Mouse (Mus musculus) stomach, embryonic 14.5 days (tissue): ENCODE measurements around the gene Fat3. TPM values are rescaled to one million over a fixed set of nuclear protein-coding genes. Genes with fewer than 3 reads are reported as not detected.

Experiments
- ATAC-seq: fragments of 200-750 bp; cut with Nextera tagmentation; 2 replicates; pipeline ENCODE4 v1.8.0; 2017; ENCODE audit warnings: low read depth, moderate TSS enrichment; ENCODE audit not compliant: insufficient number of reproducible peaks, insufficient read depth, low FRiP score
- H3K27ac ChIP-seq: fragments of 300-500 bp; sonication (generic); 2 replicates; pipeline ENCODE4 v1.5.1; 2014; ENCODE audit warnings: mild to moderate bottlenecking, low read length, moderate library complexity, mixed read lengths
- H3K27me3 ChIP-seq: fragments of 300-500 bp; sonication (generic); 2 replicates; pipeline ENCODE4 v1.6.1; 2014; ENCODE audit warnings: low read length, control low read depth, mixed read lengths; ENCODE audit not compliant: control insufficient read depth, insufficient read depth
- H3K36me3 ChIP-seq: fragments of 300-500 bp; sonication (generic); 2 replicates; pipeline ENCODE4 v1.6.1; 2014; ENCODE audit warnings: mild to moderate bottlenecking, control low read depth, low read length, moderate library complexity, mixed read lengths; ENCODE audit not compliant: control insufficient read depth, insufficient read depth
- H3K4me1 ChIP-seq: fragments of 300-500 bp; sonication (generic); 2 replicates; pipeline ENCODE4 v1.6.1; 2014; ENCODE audit warnings: low read length, control low read depth, mixed read lengths; ENCODE audit not compliant: control insufficient read depth, insufficient read depth
- H3K4me2 ChIP-seq: fragments of 300-500 bp; sonication (generic); replicated peaks from 2 replicates; pipeline ENCODE4 v1.6.1; 2014; ENCODE audit warnings: low read depth, low read length, control low read depth
- H3K4me3 ChIP-seq: fragments of 300-500 bp; sonication (generic); 2 replicates; pipeline ENCODE4 v1.5.1; 2014; ENCODE audit warnings: low read depth, low read length, control low read depth
- H3K9ac ChIP-seq: fragments of 300-500 bp; sonication (generic); replicated peaks from 2 replicates; pipeline ENCODE4 v1.6.1; 2014; ENCODE audit warnings: low read depth, mild to moderate bottlenecking, control low read depth, low read length, moderate library complexity, mixed read lengths
- H3K9me3 ChIP-seq: fragments of 300-500 bp; sonication (generic); 2 replicates; pipeline ENCODE4 v1.6.1; 2016; ENCODE audit warnings: low read depth, low read length, control low read depth; ENCODE audit not compliant: control insufficient read depth
- WGBS: fragments of 180-500 bp; shearing (Covaris S2); extraction: QIAGEN DNeasy Blood & Tissue Kit; methylation state at CpG from one replicate; pipeline ENCODE4 v1.1.7; 2014; 5-methylcytosine and 5-hydroxymethylcytosine counted together
- polyA plus RNA-seq: library from polyadenylated mRNA; unstranded; fragments of >200 nt; fragmentation: Nextera tagmentation; extraction: Ambion mirVana; gene quantifications from 2 replicates; pipeline ENCODE4 v1.2.1, GENCODE M21; 2014

Gene Fat3
- polyA plus RNA-seq, 1 experiment from 2014 or later = 3.2 TPM

DNA sequence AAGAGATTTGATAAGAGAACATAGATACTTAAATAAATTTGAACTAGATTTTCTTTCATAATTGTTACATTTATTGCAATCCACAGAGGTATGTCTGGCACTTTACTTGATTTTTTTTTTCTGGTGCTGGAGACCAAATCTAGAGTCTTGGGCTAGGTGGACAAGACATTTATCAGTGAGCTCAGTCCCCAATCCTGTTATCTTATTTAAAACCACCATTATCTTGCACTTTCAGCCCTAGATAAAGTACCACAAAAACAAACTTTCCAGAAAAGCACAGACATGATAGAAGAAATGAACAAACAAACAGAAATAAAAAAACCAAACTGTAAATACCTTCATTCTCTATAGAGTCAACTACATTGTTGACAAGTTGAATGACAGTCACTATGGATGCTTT is 584.5 kb downstream of the Fat3 start:
- H3K4me3 ChIP-seq = no peak overlapping the region
- H3K4me2 ChIP-seq = no peak overlapping the region
- no peak overlapping the region for H3K27ac ChIP-seq
- no peaks in the 10 kb centered on the region for H3K36me3 ChIP-seq
- no peaks in the 10 kb centered on the region for H3K9me3 ChIP-seq
- ATAC-seq = no peak
- no peaks in the 10 kb centered on the region for H3K4me1 ChIP-seq
- no peak overlapping the region for H3K9ac ChIP-seq
- H3K27me3 ChIP-seq = no peaks in the 10 kb centered on the region

GRCm38 (mm10) chr9:15912735-15913134 is 588.4 kb downstream of the Fat3 start:
- Histone ChIP-seq H3K27me3 (no peaks in the 10 kb centered on the region), H3K4me1 (no peaks in the 10 kb centered on the region), H3K27ac (no peak overlapping the region), H3K9ac (no peak overlapping the region), H3K9me3 (no peaks in the 10 kb centered on the region), H3K4me3 (no peak overlapping the region), H3K4me2 (no peak overlapping the region), H3K36me3 (no peaks in the 10 kb centered on the region)
- ATAC-seq = no peak
- WGBS = 67% methylated on average over 1 of the region's 1 CpGs

DNA sequence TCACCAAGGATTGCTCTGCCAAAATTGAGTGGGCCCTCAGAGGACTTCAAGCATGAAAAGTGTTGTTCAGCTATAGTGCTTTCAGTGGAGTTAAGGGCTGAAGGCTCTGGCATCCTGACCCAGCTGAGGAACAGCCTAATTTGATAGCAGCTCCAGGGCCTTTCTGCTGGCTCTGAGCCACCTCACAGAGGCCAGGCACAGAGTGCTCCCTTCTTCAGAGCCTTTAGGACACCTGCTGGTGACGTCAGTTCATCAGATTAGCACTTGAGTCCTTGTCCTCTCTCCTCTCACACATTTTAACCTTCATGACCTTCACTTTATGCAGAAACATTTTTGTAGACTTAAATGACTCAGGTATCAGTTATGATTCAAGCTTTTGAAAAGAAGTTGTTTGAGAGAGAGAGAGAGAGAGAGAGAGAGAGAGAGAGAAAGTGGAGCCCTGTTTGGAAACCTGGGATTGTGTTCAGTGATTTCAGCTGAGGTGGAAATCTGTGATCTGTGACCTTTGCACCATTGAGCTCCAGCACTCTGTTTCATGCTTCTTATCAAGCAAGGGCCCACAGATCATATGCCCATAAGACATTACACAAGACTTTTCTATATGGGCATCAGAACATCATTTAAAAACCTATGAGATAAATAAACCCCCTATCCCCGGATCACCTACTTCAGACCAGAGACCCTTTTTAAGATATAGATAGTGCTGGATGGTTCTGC is 591.5 kb downstream of the Fat3 start:
- no peak for ATAC-seq
- no peak overlapping the region for H3K27ac ChIP-seq
- WGBS = 59% methylated on average over 2 of the region's 2 CpGs
- no peak overlapping the region for H3K4me2 ChIP-seq
- no peaks in the 10 kb centered on the region for H3K27me3 ChIP-seq
- no peaks in the 10 kb centered on the region for H3K36me3 ChIP-seq
- H3K4me3 ChIP-seq = no peak overlapping the region
- no peak overlapping the region for H3K9ac ChIP-seq
- H3K9me3 ChIP-seq = no peaks in the 10 kb centered on the region
- no peaks in the 10 kb centered on the region for H3K4me1 ChIP-seq

DNA sequence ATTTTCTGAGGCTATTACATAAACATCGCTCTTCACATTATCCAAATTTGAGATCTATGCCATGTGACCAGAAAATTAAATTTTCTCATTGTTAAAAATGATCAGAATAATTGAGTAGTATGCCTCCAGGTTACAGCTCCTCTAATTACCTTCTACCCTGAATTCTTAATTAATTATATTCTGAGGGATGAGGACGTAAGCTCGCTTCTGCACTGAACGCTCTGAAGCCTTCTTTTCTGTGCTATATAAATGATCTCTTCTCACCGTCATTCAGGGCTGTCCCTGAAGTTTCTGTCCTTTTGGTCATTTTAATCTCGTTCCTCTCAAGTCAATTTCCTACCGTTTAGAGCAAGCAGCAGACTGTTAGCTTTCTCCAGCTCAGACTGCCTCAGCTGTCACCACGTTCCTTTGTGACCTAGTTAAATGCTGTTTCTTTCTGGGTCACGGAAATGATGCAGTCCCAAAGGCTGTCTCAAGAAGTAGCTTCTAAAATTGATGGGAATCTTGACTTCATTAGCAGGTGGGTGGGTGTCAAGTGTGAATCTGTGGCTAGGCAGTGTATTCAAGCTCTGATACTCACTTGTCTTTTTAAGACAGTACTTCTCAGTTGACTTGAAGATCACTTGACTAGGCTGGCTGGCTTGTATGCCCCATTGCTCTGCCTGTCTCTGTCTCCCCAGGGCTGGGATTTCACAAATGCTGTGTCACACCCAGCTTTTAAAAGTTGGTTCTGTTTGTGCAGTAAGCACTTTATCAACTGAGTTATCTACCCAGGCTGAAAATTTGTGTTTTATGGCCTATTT is 596.9 kb downstream of the Fat3 start:
- H3K27ac ChIP-seq = no peak overlapping the region
- WGBS = 65% methylated on average over 9 of the region's 9 CpGs
- no peaks in the 10 kb centered on the region for H3K36me3 ChIP-seq
- H3K4me2 ChIP-seq = no peak overlapping the region
- no peak for ATAC-seq
- no peak overlapping the region for H3K4me3 ChIP-seq
- no peak overlapping the region for H3K9ac ChIP-seq
- H3K9me3 ChIP-seq = no peaks in the 10 kb centered on the region
- no peaks in the 10 kb centered on the region for H3K27me3 ChIP-seq
- no peaks in the 10 kb centered on the region for H3K4me1 ChIP-seq

GRCm38 (mm10) chr9:15898112-15898511 is 603.0 kb downstream of the Fat3 start:
- no peaks in the 10 kb centered on the region for H3K27me3 ChIP-seq
- H3K4me3 ChIP-seq = no peak overlapping the region
- no peaks in the 10 kb centered on the region for H3K9me3 ChIP-seq
- no peak for ATAC-seq
- H3K4me2 ChIP-seq = no peak overlapping the region
- H3K4me1 ChIP-seq = no peaks in the 10 kb centered on the region
- WGBS = 76% methylated on average over 2 of the region's 2 CpGs
- no peaks in the 10 kb centered on the region for H3K36me3 ChIP-seq
- no peak overlapping the region for H3K9ac ChIP-seq
- H3K27ac ChIP-seq = no peak overlapping the region

DNA sequence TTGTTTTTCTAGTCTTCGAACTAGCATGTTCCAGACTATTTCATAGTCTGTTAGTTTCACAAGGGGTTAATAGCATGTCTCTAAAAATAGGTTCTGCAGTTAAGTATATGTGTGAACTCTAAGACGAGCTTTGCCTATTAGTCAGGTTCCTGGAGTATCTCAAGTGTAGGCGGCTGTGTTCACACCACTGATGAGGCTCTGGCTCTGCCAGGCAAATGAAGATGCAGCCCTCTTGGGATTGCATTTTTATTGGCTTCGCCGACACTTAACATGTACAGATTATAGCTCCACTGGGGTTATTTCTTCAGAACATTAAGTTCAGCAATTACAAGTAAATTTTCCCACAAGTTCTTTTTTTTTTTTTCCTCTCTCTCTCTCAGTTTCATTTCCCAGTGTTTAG is 614.3 kb downstream of the Fat3 start:
- no peak overlapping the region for H3K4me3 ChIP-seq
- H3K27me3 ChIP-seq = no peaks in the 10 kb centered on the region
- no peaks in the 10 kb centered on the region for H3K9me3 ChIP-seq
- 73% methylated on average over 5 of the region's 5 CpGs for WGBS
- no peak for ATAC-seq
- H3K9ac ChIP-seq = no peak overlapping the region
- no peak overlapping the region for H3K27ac ChIP-seq
- no peak overlapping the region for H3K4me2 ChIP-seq
- H3K4me1 ChIP-seq = no peaks in the 10 kb centered on the region
- no peaks in the 10 kb centered on the region for H3K36me3 ChIP-seq

DNA sequence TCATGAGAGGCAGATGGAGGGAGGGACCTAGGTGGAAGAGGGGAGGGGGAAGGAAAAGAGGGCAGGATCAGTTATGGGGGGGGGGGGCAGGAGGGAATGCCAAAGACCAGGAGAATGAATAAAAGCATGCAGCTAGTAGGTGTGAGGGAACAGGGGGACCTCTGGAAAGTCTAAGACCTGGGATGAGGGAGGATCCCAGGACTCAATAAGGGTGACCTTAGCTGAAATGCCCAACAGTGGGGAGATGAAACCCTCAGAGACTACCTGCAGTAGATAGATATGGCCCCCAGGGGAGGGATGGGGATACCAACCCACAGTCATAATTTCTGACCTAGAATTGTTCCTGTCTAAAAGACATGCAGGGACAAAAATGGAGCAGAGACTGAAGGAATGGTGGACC is 620.3 kb downstream of the Fat3 start:
- Histone ChIP-seq H3K9ac (no peak overlapping the region), H3K27ac (no peak overlapping the region), H3K27me3 (no peaks in the 10 kb centered on the region), H3K36me3 (no peaks in the 10 kb centered on the region), H3K9me3 (no peaks in the 10 kb centered on the region), H3K4me1 (no peaks in the 10 kb centered on the region), H3K4me2 (no peak overlapping the region), H3K4me3 (no peak overlapping the region)
- ATAC-seq = no peak

- ATAC-seq = no peak
- Histone ChIP-seq H3K4me3 (no peak overlapping the region), H3K9me3 (no peaks in the 10 kb centered on the region), H3K4me1 (no peaks in the 10 kb centered on the region), H3K27ac (no peak overlapping the region), H3K27me3 (no peaks in the 10 kb centered on the region), H3K36me3 (no peaks in the 10 kb centered on the region), H3K4me2 (no peak overlapping the region), H3K9ac (no peak overlapping the region)
- WGBS = 25% methylated on average over 3 of the region's 3 CpGs
Observed at GRCm38 (mm10) chr9:15880160-15880603, 620.9 kb downstream of the Fat3 start.
